12 mouse cellular contexts compared by ENCODE assay signal in the genomic region with DNA sequence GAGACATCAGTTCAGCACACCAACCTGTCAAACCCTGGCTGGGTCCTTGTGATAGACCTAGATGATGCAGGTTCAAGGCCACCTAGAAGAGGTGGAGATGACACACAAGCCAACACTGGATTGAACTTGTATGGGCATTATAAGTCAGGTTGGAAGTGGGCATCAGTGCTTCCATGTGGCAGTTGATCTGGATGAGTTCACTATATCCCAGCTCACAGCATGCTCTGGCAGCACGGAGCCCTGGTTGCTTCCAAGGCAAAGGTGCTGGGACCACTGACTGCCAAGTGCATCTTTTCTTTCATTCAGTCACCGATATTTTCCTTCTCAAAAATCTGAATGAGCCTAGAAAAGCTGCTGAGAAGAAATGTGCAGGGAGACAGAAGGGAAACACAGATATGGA.
"Had no signal": no experiment of that assay in that cellular context is flagged by ENCODE, and none has a peak within 500 bp of the region (broad histone marks: within the 10 kb centered on the region; RNA-seq: fewer than 3 reads in every experiment).

No protein-coding gene starts in this region.

- DNase-seq: retina, postnatal 1 day; right cerebral cortex, adult 18-20 months; right cerebral cortex, postnatal 14 days; right cerebral cortex, postnatal 25 days; right cerebral cortex, postnatal 4 days; spleen, adult 18-20 months; thymus, adult 18-20 months; thymus, adult 2 months; thymus, postnatal 14 days; thymus, postnatal 25 days; thymus, postnatal 36 days; thymus, postnatal 4 days had no signal
